Mouse (Mus musculus): ENCODE results near the gene Gstm5. TPM values are rescaled to one million over a fixed set of nuclear protein-coding genes. Genes with fewer than 3 reads are reported as not detected.
"Not testable (repeated sequence)": the region's sequence is repeated elsewhere in the genome, so short reads cannot be mapped to it uniquely, and the experiment has no call there.

Gstm5 gene
- polyA plus RNA-seq, 1 experiment from 2014 or later, result 217 TPM

GRCm38 (mm10) chr3:107857646-107858045 lies 38.0 kb upstream of the Gstm5 start:
- H3K9ac ChIP-seq (replicated peaks), result no peak overlapping the region
- H3K9me3 ChIP-seq, result no peaks in the 10 kb centered on the region
- H3K36me3 ChIP-seq, result no peaks in the 10 kb centered on the region
- no peak overlapping the region for H3K4me2 ChIP-seq
- no peak overlapping the region for H3K4me3 ChIP-seq (replicated peaks)
- no peak for ATAC-seq (ENCODE audit: insufficient number of reproducible peaks, insufficient read depth, low FRiP score, low TSS enrichment, low read depth)
- 67% methylated on average over 6 of the region's 6 CpGs for WGBS
- peaks cover 17% of the 10 kb centered on the region for H3K4me1 ChIP-seq (replicated peaks)
- H3K27ac ChIP-seq, result no peak overlapping the region
- H3K27me3 ChIP-seq, result no peaks in the 10 kb centered on the region

DNA sequence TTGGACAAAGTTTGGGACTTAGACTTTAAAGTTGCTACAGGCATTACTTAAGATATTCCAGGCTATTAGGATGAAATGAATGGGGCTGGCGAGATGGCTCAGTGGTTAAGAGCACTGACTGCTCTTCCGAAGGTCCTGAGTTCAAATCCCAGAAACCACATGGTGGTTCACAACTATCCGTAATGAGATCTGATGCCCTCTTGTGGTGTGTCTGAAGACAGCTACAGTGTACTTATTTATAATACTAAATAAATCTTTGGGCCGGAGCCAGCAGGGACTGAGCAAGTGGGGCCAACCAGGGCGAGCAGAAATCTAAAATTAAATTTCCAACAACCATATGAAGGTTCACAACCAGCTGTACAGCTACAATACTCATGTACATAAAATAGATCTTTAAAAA lies 34.1 kb upstream of the Gstm5 start:
- not testable (repeated sequence) for H3K4me3 ChIP-seq (replicated peaks); H3K27ac ChIP-seq; H3K9ac ChIP-seq (replicated peaks); H3K9me3 ChIP-seq; ATAC-seq (ENCODE audit: insufficient number of reproducible peaks, insufficient read depth, low FRiP score, low TSS enrichment, low read depth); H3K4me2 ChIP-seq; H3K36me3 ChIP-seq; H3K27me3 ChIP-seq; H3K4me1 ChIP-seq (replicated peaks)
- WGBS, result 87% methylated on average over 5 of the region's 5 CpGs

GRCm38 (mm10) chr3:107862471-107862870 lies 33.1 kb upstream of the Gstm5 start:
- H3K36me3 ChIP-seq, result no peaks in the 10 kb centered on the region
- H3K4me1 ChIP-seq (replicated peaks), result peaks cover 8% of the 10 kb centered on the region
- H3K4me3 ChIP-seq (replicated peaks), result no peak overlapping the region
- no peaks in the 10 kb centered on the region for H3K27me3 ChIP-seq
- no peak overlapping the region for H3K4me2 ChIP-seq
- no peak overlapping the region for H3K9ac ChIP-seq (replicated peaks)
- WGBS, result 67% methylated on average over 2 of the region's 2 CpGs
- no peaks in the 10 kb centered on the region for H3K9me3 ChIP-seq
- H3K27ac ChIP-seq, result no peak overlapping the region
- ATAC-seq (ENCODE audit: insufficient number of reproducible peaks, insufficient read depth, low FRiP score, low TSS enrichment, low read depth), result no peak

- Histone ChIP-seq H3K9ac (replicated peaks) (no peak overlapping the region), H3K4me3 (replicated peaks) (no peak overlapping the region)
These were observed 32.1 kb upstream of the Gstm5 start for GRCm38 (mm10) chr3:107863471-107863870.

GRCm38 (mm10) chr3:107863898-107864603 lies 31.6 kb upstream of the Gstm5 start:
- no peak overlapping the region for H3K4me2 ChIP-seq
- H3K27ac ChIP-seq, result no peak overlapping the region
- no peaks in the 10 kb centered on the region for H3K27me3 ChIP-seq
- WGBS, result 9% methylated on average over 2 of the region's 2 CpGs
- no peaks in the 10 kb centered on the region for H3K36me3 ChIP-seq
- H3K9ac ChIP-seq (replicated peaks), result no peak overlapping the region
- H3K4me1 ChIP-seq (replicated peaks), result peaks cover 6% of the 10 kb centered on the region; the same call in 1 of the 2 replicates
- H3K4me3 ChIP-seq (replicated peaks), result no peak overlapping the region
- no peaks in the 10 kb centered on the region for H3K9me3 ChIP-seq
- ATAC-seq (ENCODE audit: insufficient number of reproducible peaks, insufficient read depth, low FRiP score, low TSS enrichment, low read depth), result peak; percentile 53

More at GRCm38 (mm10) chr3:107863471-107863870, 32.1 kb upstream of the Gstm5 start:
- no peak for ATAC-seq (ENCODE audit: insufficient number of reproducible peaks, insufficient read depth, low FRiP score, low TSS enrichment, low read depth)
- no peaks in the 10 kb centered on the region for H3K9me3 ChIP-seq
- no peaks in the 10 kb centered on the region for H3K36me3 ChIP-seq
- H3K4me1 ChIP-seq (replicated peaks), result peaks cover 4% of the 10 kb centered on the region
- no peaks in the 10 kb centered on the region for H3K27me3 ChIP-seq
- no peak overlapping the region for H3K27ac ChIP-seq
- no peak overlapping the region for H3K4me2 ChIP-seq
- 75% methylated on average over 5 of the region's 5 CpGs for WGBS

DNA sequence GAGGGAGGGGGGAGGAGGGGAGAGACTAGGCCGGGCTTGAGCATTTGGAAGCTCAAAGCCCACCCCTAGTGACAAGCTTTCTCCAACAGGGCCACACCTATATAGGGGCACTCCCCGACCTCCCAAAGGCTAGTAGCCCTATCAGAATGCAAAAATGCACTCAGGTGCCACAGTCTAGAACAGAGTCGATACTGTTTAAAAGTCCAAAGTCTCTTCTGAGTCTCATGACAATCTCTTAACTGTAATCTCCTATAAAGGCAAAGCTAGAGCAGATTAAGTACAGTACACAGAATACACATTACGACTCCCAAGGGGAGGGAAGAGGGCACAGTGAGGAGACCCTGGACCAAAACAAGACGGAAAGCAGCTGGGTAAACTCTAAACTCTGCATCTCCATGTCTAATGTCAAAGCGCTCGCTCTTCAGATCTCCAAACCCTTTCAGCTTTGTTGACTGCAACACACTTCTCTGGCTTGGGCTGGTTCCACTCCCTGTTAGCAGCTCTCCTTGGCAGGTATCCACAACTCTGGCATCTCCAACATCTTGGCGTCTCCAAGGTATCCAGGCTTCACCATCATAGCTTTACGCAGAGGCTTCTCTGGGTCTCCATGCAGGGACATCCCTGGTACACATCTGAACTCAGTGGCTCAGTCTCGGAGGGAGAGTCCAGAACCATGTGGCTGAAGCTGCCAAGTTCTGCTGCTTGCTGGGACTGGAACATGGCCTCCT lies 30.1 kb upstream of the Gstm5 start:
- Histone ChIP-seq H3K9me3 (no peaks in the 10 kb centered on the region), H3K4me1 (replicated peaks) (peaks cover 14% of the 10 kb centered on the region; the same call in 1 of the 2 replicates), H3K27me3 (no peaks in the 10 kb centered on the region), H3K27ac (no peak overlapping the region), H3K4me2 (no peak overlapping the region), H3K9ac (replicated peaks) (no peak overlapping the region), H3K4me3 (replicated peaks) (no peak overlapping the region), H3K36me3 (no peaks in the 10 kb centered on the region)
- WGBS, result 71% methylated on average over 10 of the region's 10 CpGs
- no peak for ATAC-seq (ENCODE audit: insufficient number of reproducible peaks, insufficient read depth, low FRiP score, low TSS enrichment, low read depth)

- Histone ChIP-seq H3K4me2 (no peak overlapping the region), H3K27ac (no peak overlapping the region), H3K9ac (replicated peaks) (no peak overlapping the region), H3K9me3 (no peaks in the 10 kb centered on the region), H3K4me3 (replicated peaks) (no peak overlapping the region), H3K27me3 (no peaks in the 10 kb centered on the region), H3K4me1 (replicated peaks) (peaks cover 14% of the 10 kb centered on the region; the same call in 1 of the 2 replicates), H3K36me3 (no peaks in the 10 kb centered on the region)
- 3% methylated on average over 8 of the region's 8 CpGs for WGBS
- peak; percentile 60 for ATAC-seq (ENCODE audit: insufficient number of reproducible peaks, insufficient read depth, low FRiP score, low TSS enrichment, low read depth)
These were observed 28.5 kb upstream of the Gstm5 start for GRCm38 (mm10) chr3:107867086-107867485.

DNA sequence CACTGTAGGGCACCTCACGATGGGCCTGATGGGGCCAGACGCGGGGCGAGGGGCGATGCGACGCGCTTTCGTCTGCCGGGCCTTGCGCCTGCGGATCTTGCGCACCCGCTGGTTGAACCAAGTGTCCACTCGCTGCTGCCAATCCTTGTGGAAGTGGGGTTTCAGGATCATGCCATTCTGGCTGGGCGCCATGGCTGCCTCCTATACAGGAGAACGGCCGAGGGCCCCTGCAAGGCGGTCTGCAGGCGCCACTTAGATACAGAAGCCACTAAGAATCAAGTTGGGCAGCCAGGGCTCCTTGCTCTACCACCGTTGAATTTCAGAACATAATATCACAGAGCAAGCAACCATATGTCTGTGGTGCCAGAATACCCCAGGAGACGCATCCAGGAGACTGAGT lies 27.2 kb upstream of the Gstm5 start:
- no peaks in the 10 kb centered on the region for H3K27me3 ChIP-seq
- no peak for ATAC-seq (ENCODE audit: insufficient number of reproducible peaks, insufficient read depth, low FRiP score, low TSS enrichment, low read depth)
- no peak overlapping the region for H3K9ac ChIP-seq (replicated peaks)
- H3K27ac ChIP-seq, result no peak overlapping the region
- H3K4me3 ChIP-seq (replicated peaks), result no peak overlapping the region
- H3K4me1 ChIP-seq (replicated peaks), result peaks cover 17% of the 10 kb centered on the region
- WGBS, result 88% methylated on average over 22 of the region's 22 CpGs
- no peak overlapping the region for H3K4me2 ChIP-seq
- no peaks in the 10 kb centered on the region for H3K9me3 ChIP-seq
- no peaks in the 10 kb centered on the region for H3K36me3 ChIP-seq

- Histone ChIP-seq H3K4me3 (replicated peaks) (no peak overlapping the region), H3K4me2 (no peak overlapping the region), H3K27ac (peak overlapping the region; percentile 20), H3K27me3 (no peaks in the 10 kb centered on the region), H3K36me3 (no peaks in the 10 kb centered on the region), H3K9me3 (no peaks in the 10 kb centered on the region), H3K4me1 (replicated peaks) (peaks cover 18% of the 10 kb centered on the region), H3K9ac (replicated peaks) (no peak overlapping the region)
- 31% methylated on average over 7 of the region's 7 CpGs for WGBS
- ATAC-seq (ENCODE audit: insufficient number of reproducible peaks, insufficient read depth, low FRiP score, low TSS enrichment, low read depth), result no peak
These were observed 26.5 kb upstream of the Gstm5 start for GRCm38 (mm10) chr3:107869097-107869496.

DNA sequence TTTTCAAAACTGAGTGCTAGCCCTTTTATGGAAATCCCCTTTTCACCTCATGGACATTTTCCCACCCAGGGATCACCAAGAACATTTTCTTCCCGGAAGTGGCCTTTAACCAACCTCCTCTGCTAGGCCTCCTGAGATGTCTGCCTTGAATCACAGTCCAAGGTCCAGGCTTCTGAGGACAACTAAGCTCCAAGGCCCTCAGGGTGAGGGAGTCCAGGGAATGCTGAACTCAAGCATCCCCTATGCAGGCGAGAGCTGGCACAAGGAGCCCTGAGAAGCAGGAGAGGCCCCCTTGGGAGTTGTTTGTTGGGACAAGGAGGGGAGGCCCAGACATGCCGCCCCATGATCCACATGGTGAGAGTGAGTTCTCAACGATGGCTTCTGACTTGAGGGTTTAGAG lies 25.7 kb upstream of the Gstm5 start:
- ATAC-seq (ENCODE audit: insufficient number of reproducible peaks, insufficient read depth, low FRiP score, low TSS enrichment, low read depth), result no peak
- peaks cover 18% of the 10 kb centered on the region for H3K4me1 ChIP-seq (replicated peaks)
- H3K36me3 ChIP-seq, result no peaks in the 10 kb centered on the region
- no peak overlapping the region for H3K4me2 ChIP-seq
- H3K9ac ChIP-seq (replicated peaks), result no peak overlapping the region
- 67% methylated on average over 4 of the region's 4 CpGs for WGBS
- no peaks in the 10 kb centered on the region for H3K9me3 ChIP-seq
- H3K27me3 ChIP-seq, result no peaks in the 10 kb centered on the region
- no peak overlapping the region for H3K4me3 ChIP-seq (replicated peaks)
- H3K27ac ChIP-seq, result no peak overlapping the region

DNA sequence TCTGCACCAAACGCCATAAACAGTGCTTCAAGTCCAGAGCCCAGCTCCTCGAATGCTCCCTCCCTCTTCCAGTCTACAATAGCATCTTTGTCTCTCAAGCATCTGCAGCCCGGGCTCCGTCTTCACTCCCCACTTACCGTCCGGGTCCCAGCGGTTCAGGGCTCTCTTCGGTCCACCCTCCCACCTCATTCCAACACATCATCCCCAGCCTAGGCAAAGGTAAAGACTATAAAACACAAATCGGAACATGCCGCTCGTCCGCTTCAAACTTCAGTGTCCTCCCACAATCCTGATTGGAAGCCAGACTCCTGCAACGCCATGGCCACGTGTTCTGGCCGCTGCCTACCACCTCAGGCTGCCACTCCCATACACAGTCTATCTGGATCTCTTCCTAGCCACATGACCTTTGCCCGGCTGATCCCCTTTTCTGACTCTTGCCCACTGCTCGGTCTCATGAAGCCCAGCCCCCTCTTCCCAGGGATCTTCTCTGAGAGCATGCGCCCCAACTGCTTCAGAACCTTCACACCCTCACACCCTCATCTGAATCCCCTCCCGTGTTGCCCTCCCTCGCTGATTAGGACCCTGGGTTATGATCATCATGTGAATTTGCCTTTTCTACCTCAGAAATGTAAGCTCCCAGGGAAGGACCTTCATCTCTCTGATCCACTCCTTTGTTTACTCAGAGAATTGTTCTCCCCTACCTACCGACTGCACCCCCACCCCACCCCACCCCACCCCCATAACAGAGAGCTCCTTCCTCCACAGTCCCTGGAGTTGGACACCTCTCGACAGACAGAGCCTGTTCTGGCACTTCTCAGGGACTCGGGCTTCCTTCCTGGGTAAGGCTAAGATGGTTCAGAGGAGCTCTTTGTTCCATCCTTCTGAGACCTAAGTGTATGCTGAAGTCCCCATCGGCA lies 22.0 kb upstream of the Gstm5 start:
- Histone ChIP-seq H3K9me3 (no peaks in the 10 kb centered on the region), H3K4me1 (replicated peaks) (peaks cover 18% of the 10 kb centered on the region), H3K9ac (replicated peaks) (no peak overlapping the region), H3K4me3 (replicated peaks) (no peak overlapping the region), H3K27ac (no peak overlapping the region), H3K4me2 (no peak overlapping the region), H3K27me3 (no peaks in the 10 kb centered on the region), H3K36me3 (no peaks in the 10 kb centered on the region)
- ATAC-seq (ENCODE audit: insufficient number of reproducible peaks, insufficient read depth, low FRiP score, low TSS enrichment, low read depth), result no peak
- 70% methylated on average over 24 of the region's 24 CpGs for WGBS

Measured in limb, embryonic 12.5 days (tissue).